Mouse (Mus musculus) adrenal gland, postnatal 25 days (tissue): ENCODE results near the gene Nmrk2. TPM values are rescaled to one million over a fixed set of nuclear protein-coding genes. Genes with fewer than 3 reads are reported as not detected.

Source experiments
- DNase-seq: peaks from one replicate; pipeline ENCODE4 v3.0.0; 2021; ENCODE audit warnings: mixed read lengths
- total RNA-seq: library from RNA; stranded (reverse); gene quantifications from 2 replicates; pipeline ENCODE4 v1.2.3, GENCODE M21; 2021

The Nmrk2 gene
- total RNA-seq, 1 experiment from 2014 or later, result not detected

DNA sequence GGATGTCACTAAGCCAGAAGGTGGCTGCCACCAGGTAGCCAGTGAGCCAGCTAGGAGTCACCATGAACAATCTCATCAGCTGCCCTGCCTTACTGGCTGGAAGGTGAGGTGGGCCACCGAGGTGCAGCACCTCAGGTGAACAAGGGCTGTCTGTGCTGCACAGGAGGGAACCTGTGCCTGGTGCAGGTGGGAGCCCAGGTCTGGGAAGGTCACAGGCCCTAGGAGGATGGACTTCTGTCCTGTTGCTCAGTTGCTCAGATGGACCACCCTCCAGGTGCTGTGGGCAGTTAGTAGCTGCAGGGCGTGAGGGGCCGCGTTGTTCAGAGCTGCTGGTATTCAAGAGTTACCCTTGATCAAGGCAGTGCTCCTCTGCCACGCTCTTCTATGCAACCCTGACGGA is 15.0 kb upstream of the Nmrk2 start:
- DNase-seq, result no peak

DNA sequence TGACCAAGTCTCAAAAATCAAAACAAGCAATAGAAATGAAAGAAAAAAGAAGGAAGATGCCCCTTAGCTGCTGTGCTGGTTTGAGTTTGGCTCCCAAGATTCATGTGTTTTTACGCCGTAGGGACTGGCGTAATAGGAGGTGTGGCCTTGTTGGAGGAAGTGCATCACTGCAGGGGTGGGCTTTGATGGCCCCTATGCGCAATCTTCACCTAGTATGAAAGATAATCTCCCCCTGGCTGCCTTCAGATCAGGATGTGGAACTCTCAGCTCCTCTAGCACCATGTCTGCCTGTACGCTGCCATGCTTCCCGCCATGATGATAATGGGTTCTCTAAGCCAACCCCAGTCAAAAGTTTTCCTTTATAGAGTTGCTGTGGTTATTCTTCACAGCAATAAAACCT is 14.4 kb upstream of the Nmrk2 start:
- no peak for DNase-seq

DNA sequence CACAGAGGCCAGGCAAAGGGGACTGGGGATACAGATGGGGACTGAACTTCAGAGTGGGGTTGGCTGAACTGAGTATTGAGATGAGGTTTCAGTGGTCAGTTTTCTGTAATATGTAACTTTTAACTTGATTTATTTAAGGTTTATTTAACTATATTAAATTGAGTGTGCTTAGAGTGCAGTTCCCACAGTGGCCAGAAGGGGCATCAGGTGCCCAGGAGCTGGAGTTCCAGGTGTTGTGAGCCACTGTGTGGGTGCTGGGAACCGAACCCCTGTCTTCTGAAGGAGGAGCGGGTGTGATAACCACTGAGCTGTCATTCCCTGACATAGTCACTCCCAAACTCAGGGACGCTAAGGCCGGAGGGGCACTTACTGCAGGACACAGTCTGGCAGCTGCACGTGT is 8.3 kb upstream of the Nmrk2 start:
- no peak for DNase-seq

DNA sequence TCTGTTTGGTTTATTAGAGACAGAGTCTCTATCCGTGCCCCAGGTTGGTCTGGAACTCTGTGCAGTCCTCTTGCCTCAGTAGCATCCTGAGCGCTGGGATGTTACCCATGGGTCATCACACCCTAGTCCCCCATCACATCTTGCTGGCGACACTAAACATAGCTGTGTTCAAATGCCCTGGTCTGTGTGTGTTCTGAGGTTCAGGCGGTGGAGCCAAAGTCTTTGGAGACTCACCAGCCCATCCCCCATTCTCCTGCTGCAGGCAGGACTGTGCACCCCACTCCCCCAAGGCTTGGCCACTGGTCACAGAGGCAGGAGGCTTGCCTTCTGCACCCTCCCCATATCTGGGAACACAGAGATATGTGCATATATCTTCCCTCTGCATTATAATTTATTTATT is 2.3 kb upstream of the Nmrk2 start:
- DNase-seq, result no peak

DNA sequence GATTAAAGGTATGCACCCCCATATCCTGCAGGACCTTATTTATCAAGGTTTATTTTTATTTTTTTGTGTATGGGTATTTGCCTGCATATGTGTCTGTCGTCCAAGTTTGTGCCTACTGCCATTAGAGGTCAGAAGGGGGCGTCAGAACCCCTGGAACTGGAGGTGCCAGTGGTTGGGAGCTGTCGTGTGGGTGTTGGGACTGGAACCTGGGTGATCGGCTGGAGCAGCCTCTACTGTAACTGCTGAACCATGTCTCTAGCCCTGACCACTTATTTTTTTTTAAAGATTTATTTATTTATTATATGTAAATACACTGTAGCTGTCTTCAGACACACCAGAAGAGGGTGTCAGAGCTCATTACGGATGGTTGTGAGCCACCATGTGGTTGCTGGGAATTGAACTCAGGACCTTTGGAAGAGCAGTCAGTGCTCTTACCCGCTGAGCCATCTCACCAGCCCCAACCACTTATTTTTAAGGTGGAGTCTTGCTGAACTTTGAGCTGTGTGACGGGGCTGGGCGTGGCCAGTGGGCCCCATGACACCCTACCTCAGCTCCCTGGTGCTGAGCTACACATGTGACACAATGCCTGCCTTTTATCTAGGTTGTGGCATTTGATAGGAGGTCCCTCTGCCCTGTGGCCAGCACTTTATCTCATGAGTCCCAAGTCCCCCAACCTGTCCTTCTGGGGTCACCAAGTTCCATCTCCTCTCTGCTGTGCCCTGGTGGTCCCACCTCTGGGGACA is 1.3 kb upstream of the Nmrk2 start:
- no peak for DNase-seq

DNA sequence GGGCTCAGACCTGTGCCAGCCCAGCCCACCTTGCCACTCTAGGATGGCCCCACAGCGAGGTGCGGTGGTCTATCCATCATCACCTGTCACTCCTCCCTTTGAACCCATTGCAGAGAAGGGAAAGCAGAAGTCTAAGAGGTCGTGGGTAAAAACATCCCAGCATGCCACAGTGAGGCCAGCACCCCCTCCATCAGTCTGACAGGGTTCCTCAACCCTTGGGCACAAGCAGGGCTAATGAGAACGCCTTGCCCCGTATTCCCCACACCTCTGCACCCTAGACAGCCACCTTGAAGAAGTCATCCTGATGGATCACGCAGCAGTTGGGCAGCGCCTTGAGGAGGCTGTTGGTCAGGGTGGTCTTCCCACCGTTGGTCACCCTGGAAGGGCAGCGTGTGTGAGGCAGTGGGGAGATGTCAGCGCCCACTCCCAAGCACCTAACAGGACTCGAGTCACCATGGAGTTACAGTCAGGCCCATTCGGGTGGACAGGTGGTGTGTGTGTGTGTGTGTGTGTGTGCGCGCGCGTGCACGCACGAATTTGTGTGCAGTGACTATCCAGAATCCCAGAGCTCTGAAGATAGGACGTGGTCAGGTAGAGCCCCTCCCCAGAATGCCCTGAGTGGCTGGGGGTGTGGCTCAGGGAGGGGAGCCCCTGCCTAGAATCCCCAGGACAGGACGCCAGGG is 1.1 kb downstream of the Nmrk2 start:
- no peak for DNase-seq

DNA sequence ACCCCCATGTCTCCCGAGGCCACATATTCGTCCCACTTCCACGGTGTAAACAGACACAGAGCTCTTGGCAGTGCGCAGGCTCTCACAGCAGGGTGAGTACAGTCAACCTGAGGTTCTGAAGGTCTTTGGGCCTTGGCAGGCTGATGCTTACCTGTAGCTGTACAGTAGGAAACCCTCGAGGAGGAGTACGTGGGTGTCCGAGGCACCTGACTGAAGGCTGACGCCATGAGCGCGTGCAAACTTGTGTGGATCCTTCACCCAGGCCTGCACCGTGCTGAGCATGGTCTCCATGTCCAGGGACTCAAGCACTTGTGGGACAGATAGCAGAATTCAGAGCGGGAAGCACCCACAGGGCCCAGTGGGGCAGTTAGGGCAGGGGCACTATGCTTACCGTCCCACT is 1.7 kb downstream of the Nmrk2 start:
- DNase-seq, result no peak

DNA sequence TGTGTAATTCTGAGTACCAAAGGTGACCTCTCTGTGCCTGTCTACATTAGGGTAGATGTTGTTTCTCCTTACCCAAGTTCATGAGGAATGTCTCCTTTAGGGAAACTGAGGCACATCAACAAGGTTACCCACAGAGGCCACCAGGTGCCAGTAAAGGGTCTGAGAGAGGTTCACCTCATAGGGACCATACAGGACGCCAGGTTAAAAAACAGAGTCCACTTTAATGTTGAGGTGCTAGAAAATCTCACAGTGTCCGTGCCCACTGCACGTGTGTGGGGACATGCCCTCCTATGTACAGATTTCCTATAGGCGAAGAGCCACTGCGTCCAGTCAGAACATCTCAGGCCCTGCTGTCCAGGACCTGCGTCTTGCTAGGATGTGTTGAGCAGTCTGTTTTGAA is 2.9 kb downstream of the Nmrk2 start:
- DNase-seq, result no peak

DNA sequence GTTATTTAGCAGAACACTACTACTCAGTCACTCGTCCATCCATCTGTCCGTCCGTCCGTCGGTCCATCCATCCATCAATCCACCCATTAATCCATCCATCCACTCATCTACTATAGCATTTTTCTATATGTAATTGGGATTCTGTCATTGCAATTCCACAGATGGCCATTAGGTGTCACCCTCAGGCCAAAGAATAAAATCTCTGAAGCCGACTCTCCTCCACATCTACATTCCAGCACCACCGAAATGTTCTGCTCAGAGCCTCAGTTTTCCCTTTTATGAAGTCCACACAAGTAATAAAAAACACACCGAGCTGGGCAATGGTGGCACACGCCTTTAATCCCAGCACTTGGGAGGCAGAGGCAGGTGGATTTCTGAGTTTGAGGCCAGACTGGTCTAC is 3.6 kb downstream of the Nmrk2 start:
- DNase-seq, result no peak

DNA sequence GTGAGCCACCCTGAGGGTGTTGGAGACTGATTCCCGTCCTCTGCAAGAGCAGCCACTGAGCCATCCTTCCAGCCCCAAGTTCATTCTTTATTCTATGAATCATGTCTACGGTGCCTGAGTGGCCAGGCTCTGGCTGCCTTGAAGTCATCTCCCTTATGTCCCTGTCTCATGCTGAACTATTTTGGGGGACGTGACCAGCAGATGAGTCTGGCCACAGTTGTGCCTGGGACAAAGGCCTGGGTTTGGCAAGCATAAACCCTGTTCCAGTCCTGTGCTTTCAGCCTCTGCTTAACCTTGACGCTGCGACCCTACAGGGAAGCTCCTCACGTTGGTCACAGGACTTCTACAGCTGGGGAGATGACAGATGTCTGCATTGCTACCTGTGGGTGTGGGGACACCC is 4.5 kb downstream of the Nmrk2 start:
- DNase-seq, result no peak

DNA sequence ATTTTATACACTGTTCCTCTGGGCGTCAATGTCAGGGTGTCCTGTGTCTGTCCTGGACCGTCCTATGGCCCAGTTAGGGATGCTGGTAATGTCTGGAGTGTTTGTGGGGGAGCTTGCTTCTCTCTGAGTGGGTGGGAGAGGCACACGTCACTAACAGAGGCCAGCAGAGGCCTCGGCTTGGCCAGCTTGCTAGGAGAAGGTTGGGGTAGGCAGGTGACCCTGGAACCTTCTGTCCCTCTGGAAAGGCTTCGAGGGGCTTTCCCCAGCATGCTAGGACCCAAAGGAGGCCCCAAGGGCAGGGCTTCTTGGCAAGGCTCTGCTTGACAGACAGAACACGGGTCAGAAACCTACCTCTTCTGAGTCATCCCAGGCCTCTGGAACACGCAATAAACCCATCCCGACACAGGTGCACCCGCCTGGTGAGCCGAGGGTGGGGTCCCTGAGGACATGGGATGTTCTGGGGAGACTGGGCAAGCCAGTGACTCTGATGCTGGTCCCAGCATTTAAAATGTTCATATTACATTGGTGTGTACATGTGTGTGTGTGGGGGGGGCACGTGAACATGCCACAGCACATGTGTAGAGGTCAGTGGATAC is 5.3 kb downstream of the Nmrk2 start:
- DNase-seq, result no peak

DNA sequence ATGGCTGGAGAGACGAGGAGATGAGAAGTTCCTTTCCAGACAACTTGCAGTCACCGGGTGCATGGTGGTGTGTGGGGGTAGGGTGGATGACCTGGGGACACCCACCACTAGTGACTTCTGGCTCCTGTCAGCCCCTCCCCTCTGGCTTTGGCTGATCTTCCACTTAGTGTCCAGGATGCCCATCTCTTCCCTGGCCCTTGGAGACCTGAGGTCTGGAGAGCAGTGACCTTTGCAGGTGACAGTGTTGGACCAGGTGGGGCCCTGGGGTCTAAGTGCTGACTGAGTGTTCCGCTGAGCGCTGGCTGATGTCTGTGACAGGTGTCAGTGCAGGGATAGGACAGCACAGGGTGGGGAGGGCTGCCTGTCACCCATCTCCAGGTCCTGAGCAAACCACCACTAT is 6.6 kb downstream of the Nmrk2 start:
- no peak for DNase-seq

DNA sequence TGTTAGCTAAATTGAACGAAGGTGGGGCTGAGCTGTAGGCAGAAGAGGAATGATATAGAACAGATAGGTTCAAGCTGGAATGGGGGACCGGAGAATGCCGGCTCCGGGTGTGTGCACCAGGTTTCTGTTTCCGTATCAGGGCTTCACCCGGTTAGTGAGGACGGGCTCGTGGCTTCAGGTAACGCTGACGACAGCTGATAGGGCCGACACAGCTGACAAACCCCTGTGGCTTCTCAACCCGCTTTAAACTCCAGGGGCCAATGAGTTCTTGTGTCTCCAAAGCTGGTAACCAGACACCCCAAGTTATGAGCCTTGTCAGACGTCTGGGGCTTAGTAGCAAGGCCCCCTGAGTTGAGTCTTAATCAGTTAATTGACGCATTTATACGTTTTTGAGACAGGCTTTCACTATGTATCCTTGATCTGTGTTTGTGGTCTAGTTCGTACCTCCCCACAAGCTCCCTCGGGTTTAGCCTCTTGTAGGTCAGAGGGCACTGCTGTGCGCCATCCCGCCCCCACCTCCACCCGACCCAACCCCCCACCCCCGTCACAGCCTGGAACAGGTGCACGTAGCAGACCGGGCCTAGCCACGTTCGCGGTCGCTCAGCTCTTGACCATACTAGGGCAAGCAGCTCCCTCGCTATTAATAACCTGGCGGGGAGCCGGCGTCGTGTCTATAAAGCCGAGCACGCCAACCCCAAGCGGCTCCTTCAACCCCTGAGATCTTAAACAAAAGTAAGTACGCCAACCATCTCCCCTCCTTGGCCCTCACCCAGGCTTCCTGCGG is 7.7 kb downstream of the Nmrk2 start:
- DNase-seq, result no peak

DNA sequence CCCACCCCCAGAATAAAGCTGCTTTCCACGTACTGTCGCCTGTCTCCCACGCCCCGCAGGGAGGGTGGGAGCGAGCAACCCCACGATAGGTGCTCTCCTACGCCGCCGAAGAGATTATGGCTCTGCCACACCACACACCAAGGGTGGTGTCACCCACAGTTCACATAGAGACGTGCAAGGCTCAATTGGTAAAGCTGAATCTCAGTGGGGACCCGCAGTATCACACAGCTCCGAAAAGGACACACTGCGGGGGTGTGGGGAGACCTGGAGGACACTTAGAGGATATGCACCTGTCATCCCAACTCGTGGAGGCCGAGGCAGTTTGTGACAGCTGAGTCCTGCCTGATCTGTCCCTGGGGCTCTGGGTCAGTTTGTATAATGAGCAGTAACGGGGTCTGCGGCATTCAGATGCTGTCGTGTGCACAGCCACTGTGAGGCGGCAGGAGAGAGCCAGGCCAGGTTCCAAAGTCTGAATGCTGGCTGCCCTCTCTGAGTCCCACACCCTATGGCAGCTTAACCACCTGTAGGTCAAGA is 8.8 kb downstream of the Nmrk2 start:
- DNase-seq, result no peak

DNA sequence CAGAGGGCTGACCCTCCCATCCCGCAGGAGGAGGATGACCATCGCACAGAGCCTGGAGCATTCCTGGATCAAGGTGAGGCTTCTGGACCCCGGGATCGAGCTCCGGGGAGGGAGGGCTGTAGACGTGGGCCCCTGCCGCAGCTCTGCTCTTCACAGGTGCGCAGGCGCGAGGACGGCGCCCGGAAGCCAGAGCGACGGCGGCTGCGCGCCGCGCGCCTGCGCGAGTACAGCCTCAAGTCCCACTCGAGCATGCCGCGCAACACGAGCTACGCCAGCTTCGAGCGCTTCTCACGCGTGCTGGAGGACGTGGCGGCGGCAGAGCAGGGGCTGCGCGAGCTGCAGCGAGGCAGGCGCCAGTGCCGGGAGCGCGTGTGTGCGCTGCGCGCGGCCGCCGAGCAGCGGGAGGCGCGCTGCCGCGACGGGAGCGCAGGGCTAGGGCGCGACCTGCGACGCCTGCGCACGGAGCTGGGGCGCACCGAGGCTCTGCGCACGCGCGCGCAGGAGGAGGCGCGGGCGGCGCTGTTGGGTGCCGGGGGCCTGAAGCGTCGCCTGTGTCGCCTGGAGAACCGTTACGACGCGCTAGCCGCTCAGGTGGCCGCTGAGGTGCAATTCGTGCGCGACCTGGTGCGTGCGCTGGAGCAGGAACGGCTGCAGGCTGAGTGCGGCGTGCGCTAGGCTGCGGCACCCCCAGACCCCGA is 9.4 kb downstream of the Nmrk2 start:
- DNase-seq, result peak; percentile 83

DNA sequence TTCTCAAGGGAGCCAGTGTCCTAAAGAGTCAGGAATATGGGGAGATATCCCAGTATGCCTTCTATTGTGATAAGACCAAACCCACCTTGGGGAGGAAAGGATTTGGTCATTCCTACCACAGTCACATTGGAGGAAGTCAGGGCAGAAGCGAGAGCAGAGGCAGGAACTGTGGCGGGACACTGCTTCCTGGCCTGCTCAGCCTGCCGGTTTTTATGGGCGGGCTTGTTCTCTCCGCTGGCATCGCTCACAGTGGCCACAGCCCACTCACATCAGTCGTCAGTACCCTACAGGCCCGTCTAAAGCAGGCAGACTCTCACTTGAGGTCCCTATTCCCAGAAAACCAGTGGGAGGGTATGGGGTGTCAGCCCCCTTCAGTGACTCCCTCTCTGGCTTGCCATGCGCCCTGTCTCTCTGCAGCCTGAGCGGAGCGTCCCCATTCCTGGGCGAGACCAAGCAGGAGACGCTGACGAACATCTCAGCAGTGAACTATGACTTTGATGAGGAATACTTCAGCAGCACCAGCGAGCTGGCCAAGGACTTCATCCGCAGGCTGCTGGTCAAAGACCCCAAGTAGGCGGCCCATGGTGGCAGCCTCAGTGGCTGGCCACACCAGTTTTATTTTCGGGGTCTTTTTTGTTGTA is 10.4 kb downstream of the Nmrk2 start:
- DNase-seq, result no peak

DNA sequence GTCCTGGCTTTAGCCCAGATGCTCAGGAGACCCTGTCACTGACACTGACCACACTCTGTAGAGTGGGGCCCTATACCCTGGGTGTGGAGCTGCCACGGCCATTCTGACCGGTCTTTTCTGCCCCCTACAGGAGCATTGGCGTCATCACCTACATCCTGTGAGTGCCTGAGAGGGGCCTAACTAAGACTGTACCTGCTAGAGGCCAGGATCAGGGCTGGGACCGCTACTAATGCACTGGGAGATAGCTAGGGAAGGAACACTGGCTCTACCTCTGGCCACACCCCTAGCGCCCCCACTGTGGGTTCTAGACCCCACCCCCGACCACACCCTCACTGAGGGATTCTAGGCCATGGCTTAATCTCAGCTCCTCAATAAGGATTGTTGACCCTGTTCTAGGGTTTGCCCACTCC is 10.9 kb downstream of the Nmrk2 start:
- DNase-seq, result no peak

DNA sequence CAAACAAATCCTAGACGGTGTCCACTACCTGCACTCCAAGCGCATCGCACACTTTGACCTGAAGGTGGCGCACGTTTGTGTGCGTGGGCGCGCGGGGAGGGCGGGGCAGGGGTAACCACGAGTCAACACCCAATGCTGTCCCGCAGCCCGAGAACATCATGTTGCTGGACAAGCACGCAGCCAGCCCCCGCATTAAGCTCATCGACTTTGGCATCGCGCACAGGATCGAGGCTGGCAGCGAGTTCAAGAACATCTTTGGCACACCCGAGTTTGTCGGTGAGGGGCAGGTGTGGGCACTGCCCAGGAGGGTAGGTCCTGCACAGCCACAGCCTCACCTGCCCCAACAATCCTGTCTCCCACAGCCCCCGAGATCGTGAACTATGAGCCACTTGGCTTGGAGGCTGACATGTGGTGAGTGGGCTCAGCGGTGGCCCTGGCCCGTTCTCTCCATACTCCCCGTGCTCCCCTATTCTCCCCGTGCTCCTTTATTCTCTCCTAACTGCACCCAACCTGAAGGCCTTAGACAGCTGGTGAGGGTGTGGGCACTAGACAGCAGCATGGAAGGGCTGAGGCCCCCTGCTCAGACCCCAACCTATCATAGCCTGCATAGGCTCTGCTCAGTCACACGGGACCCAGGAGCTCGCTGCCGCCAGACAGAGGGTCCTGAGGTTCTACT is 11.5 kb downstream of the Nmrk2 start:
- DNase-seq, result no peak

DNA sequence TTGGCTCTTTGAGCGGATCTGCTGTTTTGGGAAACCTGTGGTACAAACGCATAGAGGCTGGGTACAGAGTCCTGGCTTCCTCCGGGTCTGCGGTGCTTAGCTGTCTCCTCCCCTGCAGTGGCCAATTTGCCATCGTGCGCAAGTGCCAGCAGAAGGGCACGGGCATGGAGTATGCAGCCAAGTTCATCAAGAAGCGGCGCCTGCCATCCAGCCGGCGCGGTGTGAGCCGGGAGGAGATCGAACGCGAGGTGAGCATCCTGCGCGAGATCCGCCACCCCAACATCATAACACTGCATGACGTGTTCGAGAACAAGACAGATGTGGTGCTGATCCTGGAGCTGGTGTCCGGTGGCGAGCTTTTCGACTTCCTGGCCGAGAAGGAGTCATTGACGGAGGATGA is 12.0 kb downstream of the Nmrk2 start:
- no peak for DNase-seq

DNA sequence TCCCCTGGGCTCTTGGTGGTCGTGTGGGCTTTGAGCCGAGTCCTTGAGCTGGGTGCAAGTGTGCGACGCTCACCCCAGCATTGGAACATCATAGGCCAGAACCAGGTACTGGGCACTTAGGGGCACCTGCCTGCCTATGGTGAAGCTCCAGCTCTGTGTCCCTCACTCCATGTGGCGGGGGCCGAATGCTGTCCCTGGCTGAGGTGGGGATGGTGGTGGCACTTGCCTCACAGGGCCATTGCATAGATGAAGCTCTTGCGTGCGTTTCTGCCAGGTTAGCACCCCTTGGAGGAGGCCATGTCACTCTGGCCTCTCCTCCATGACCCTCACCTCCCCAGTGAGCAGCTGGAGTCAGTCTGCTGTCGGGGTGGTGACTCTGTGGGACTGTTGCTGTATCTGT is 14.7 kb downstream of the Nmrk2 start:
- no peak for DNase-seq

DNA sequence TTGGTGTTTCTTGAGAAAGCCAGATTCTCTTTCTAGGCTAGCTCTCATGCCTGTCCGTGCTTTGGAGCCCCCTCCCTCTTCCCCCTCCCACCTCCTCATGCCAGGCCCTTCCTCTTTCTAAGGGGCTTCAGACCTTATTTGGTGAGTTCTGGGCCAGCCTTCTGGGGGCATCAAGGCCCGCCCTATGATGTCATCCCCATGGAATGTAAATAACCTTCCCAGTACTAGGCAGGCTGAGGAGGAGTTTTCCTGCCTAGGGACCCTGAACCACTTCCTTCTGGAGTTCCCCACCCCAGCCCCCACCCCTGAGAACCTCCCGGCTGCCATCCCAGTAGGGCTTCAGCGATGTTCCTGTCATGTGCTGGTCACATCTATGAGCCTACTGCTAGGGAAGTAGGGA is 17.1 kb downstream of the Nmrk2 start:
- no peak for DNase-seq
